Mouse (Mus musculus): ENCODE measurements at regions not wholly inside any gene's neighbourhood (a gene's known extent, or its start where the extent isn't known, plus 50 kb on each side); places are given as distances from the start of the nearest gene placed in this dataset.
"Not testable (repeated sequence)": the region's sequence is repeated elsewhere in the genome, so short reads cannot be mapped to it uniquely, and the experiment has no call there.

GRCm38 (mm10) chr1:31612944-31613343 lies 390.3 kb downstream of the Pih1d3 start:
- DNase-seq (ENCODE audit: low read depth, low spot score) (no peak), ATAC-seq (no peak)
- no peak for TF ChIP-seq CTCF (IDR thresholded peaks at IDR 0.05)
- ChIA-PET CTCF (no interaction called here), POLR2A (no interaction called here)
- no peaks in the 10 kb centered on the region for H3K27me3 ChIP-seq
- in situ Hi-C loops (cut with MboI; ENCODE audit: low pct_unique_long_range_greater_than_20kb), result no loop called here

GRCm38 (mm10) chr1:31615219-31615618 lies 392.6 kb downstream of the Pih1d3 start:
- CTCF ChIA-PET; in situ Hi-C loops (cut with MboI; ENCODE audit: low pct_unique_long_range_greater_than_20kb); POLR2A ChIA-PET; ATAC-seq; DNase-seq (ENCODE audit: low read depth, low spot score); H3K27me3 ChIP-seq: not testable (repeated sequence)

- CTCF ChIA-PET; in situ Hi-C loops (cut with MboI; ENCODE audit: low pct_unique_long_range_greater_than_20kb); H3K27me3 ChIP-seq; DNase-seq (ENCODE audit: low read depth, low spot score); ATAC-seq: not testable (repeated sequence)
- POLR2A ChIA-PET, result interaction anchor here (0.6 kb wide), 1 partner anchor 1021 kb away, joined by 3 read pairs; no protein-coding TSS in a partner anchor
These were observed 393.8 kb downstream of the Pih1d3 start for GRCm38 (mm10) chr1:31616229-31616946.

GRCm38 (mm10) chr1:31634353-31634752 lies 411.7 kb downstream of the Pih1d3 start:
- no peak for DNase-seq (ENCODE audit: low read depth, low spot score)
- in situ Hi-C loops (cut with MboI; ENCODE audit: low pct_unique_long_range_greater_than_20kb), result no loop called here
- ChIA-PET CTCF (no interaction called here), POLR2A (no interaction called here)
- ATAC-seq, result no peak
- no peak for TF ChIP-seq CTCF (IDR thresholded peaks at IDR 0.05)
- no peaks in the 10 kb centered on the region for H3K27me3 ChIP-seq

GRCm38 (mm10) chr1:31636575-31637356 lies 414.1 kb downstream of the Pih1d3 start:
- no peak for DNase-seq (ENCODE audit: low read depth, low spot score)
- ATAC-seq, result no peak
- ChIA-PET CTCF (interaction anchor here (0.8 kb wide), 1 partner anchor 10 kb away, joined by 3 read pairs; no protein-coding TSS in a partner anchor), POLR2A (no interaction called here)
- no peak for TF ChIP-seq CTCF (IDR thresholded peaks at IDR 0.05)
- in situ Hi-C loops (cut with MboI; ENCODE audit: low pct_unique_long_range_greater_than_20kb), result no loop called here
- H3K27me3 ChIP-seq, result no peaks in the 10 kb centered on the region

GRCm38 (mm10) chr1:31645116-31645515 lies 422.5 kb downstream of the Pih1d3 start:
- POLR2A ChIA-PET, result no interaction called here
- CTCF ChIA-PET, result no interaction called here
- ATAC-seq (no peak), DNase-seq (ENCODE audit: low read depth, low spot score) (no peak)
- in situ Hi-C loops (cut with MboI; ENCODE audit: low pct_unique_long_range_greater_than_20kb), result no loop called here
- TF ChIP-seq CTCF (IDR thresholded peaks at IDR 0.05), result no peak
- H3K27me3 ChIP-seq, result no peaks in the 10 kb centered on the region

GRCm38 (mm10) chr1:31678586-31678985 lies 455.9 kb downstream of the Pih1d3 start:
- ChIA-PET CTCF (no interaction called here), POLR2A (no interaction called here)
- TF ChIP-seq CTCF (IDR thresholded peaks at IDR 0.05), result no peak
- in situ Hi-C loops (cut with MboI; ENCODE audit: low pct_unique_long_range_greater_than_20kb), result no loop called here
- DNase-seq (ENCODE audit: low read depth, low spot score), result no peak
- H3K27me3 ChIP-seq, result no peaks in the 10 kb centered on the region
- no peak for ATAC-seq

Measured in Patski (cell line).